ENCODE assay signal across 10 mouse cellular contexts in the genomic region with DNA sequence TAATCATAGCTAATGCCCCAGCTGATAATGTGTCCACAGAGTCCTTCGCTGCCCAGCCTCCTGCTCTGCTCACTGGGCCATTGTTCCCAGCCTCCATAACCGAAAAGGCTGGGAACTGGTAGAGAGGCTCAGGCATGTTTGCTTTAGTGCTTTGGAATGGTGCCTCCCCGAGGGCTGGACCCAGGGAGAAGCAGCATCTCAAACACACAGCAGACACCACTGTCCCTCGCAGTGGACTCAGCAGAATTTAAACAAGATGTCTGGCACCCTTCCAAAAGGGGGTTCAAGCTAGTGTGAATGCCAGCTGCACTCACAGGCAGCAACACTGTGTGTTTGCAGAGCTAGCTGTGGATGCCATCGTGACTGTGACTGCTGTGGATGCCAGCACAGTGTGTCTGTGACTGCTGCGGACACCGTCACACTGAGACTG.
DNase-seq lines count a peak whose midpoint lies in the region; ATAC-seq lines count a peak whose summit lies in the region.
"Had no signal": no experiment of that assay in that cellular context is flagged by ENCODE, and none has a peak within 500 bp of the region (broad histone marks: within the 10 kb centered on the region; RNA-seq: fewer than 3 reads in every experiment).

No protein-coding gene starts in this region.

- H3K4me3 ChIP-seq in lung, embryonic 16.5 days (ENCODE audit: low read length) = no peak overlapping the region
- no peak overlapping the region for H3K4me3 ChIP-seq in hindbrain, embryonic 16.5 days (ENCODE audit: low read length)
- H3K4me3 ChIP-seq in neural tube, embryonic 15.5 days (replicated peaks) = no peak overlapping the region
- H3K4me3 ChIP-seq: liver, embryonic 12.5 days had no signal

- peaks cover 5% of the 10 kb centered on the region for H3K27me3 ChIP-seq in lung, embryonic 16.5 days (ENCODE audit: control insufficient read depth, insufficient read depth, low read depth, low read length)
- no peaks in the 10 kb centered on the region for H3K27me3 ChIP-seq in hindbrain, embryonic 16.5 days (replicated peaks; ENCODE audit: control insufficient read depth, insufficient read depth, low read length)
- H3K27me3 ChIP-seq in neural tube, embryonic 15.5 days (replicated peaks) = no peaks in the 10 kb centered on the region
- H3K27me3 ChIP-seq: liver, embryonic 12.5 days had no signal

- whole genome bisulfite sequencing in lung, embryonic 16.5 days = 23% methylated on average over 7 of the region's 7 CpGs
- 26% methylated on average over 7 of the region's 7 CpGs for WGBS in hindbrain, embryonic 16.5 days
- 17% methylated on average over 7 of the region's 7 CpGs for WGBS in neural tube, embryonic 15.5 days

- H3K9me3 ChIP-seq in lung, embryonic 16.5 days (ENCODE audit: control insufficient read depth, low read length) = no peaks in the 10 kb centered on the region
- no peaks in the 10 kb centered on the region for H3K9me3 ChIP-seq in hindbrain, embryonic 16.5 days (ENCODE audit: control insufficient read depth, low read length)
- H3K9me3 ChIP-seq in neural tube, embryonic 15.5 days (replicated peaks) = no peaks in the 10 kb centered on the region
- H3K9me3 ChIP-seq: liver, embryonic 12.5 days had no signal

- no peaks in the 10 kb centered on the region for H3K36me3 ChIP-seq in lung, embryonic 16.5 days (ENCODE audit: control insufficient read depth, insufficient read depth, low read length)
- no peaks in the 10 kb centered on the region for H3K36me3 ChIP-seq in hindbrain, embryonic 16.5 days (ENCODE audit: control insufficient read depth, insufficient read depth, low read length)
- no peaks in the 10 kb centered on the region for H3K36me3 ChIP-seq in neural tube, embryonic 15.5 days
- H3K36me3 ChIP-seq: liver, embryonic 12.5 days had no signal

- no peak overlapping the region for H3K27ac ChIP-seq in lung, embryonic 16.5 days (ENCODE audit: low read length)
- peak overlapping the region; percentile 67 for H3K27ac ChIP-seq in hindbrain, embryonic 16.5 days (ENCODE audit: low read depth, low read length)
- peak overlapping the region; percentile 38 for H3K27ac ChIP-seq in neural tube, embryonic 15.5 days (replicated peaks)
- H3K27ac ChIP-seq: liver, embryonic 12.5 days had no signal

- H3K4me1 ChIP-seq in lung, embryonic 16.5 days (replicated peaks; ENCODE audit: control insufficient read depth, insufficient read depth, low read length) = peaks cover 11% of the 10 kb centered on the region
- H3K4me1 ChIP-seq in hindbrain, embryonic 16.5 days (ENCODE audit: control insufficient read depth, insufficient read depth, low read depth, low read length) = peaks cover 6% of the 10 kb centered on the region
- H3K4me1 ChIP-seq in neural tube, embryonic 15.5 days = peaks cover 14% of the 10 kb centered on the region
- H3K4me1 ChIP-seq: liver, embryonic 12.5 days had no signal

- H3K4me2 ChIP-seq in lung, embryonic 16.5 days (ENCODE audit: low read depth, low read length) = no peak overlapping the region
- H3K4me2 ChIP-seq in hindbrain, embryonic 16.5 days (ENCODE audit: low read length) = no peak overlapping the region
- no peak overlapping the region for H3K4me2 ChIP-seq in neural tube, embryonic 15.5 days
- H3K4me2 ChIP-seq: liver, embryonic 12.5 days had no signal

- H3K9ac ChIP-seq in lung, embryonic 16.5 days (ENCODE audit: low read length) = no peak overlapping the region
- H3K9ac ChIP-seq in hindbrain, embryonic 16.5 days (ENCODE audit: low read depth, low read length) = peak overlapping the region; percentile 14; the same call in 1 of the 2 replicates
- H3K9ac ChIP-seq in neural tube, embryonic 15.5 days (replicated peaks) = no peak overlapping the region
- H3K9ac ChIP-seq: liver, embryonic 12.5 days had no signal

- peak; percentile 77 for ATAC-seq in lung, embryonic 16.5 days (ENCODE audit: low read depth)
- ATAC-seq in hindbrain, embryonic 16.5 days = peak; percentile 92
- ATAC-seq in neural tube, embryonic 15.5 days (ENCODE audit: low FRiP score) = peak; percentile 74
- ATAC-seq: liver, embryonic 12.5 days had no signal

- peak; percentile 15 to 26 for DNase-seq in frontal cortex, postnatal 10 days (ENCODE audit: low spot score in 2 of 2)
- DNase-seq in frontal cortex, postnatal 14 days (ENCODE audit: low spot score in 2 of 2) = no peak
- no peak for DNase-seq in lung, postnatal 14 days
- no peak for DNase-seq in ovary, postnatal 10 days (ENCODE audit: low spot score)
- no peak for DNase-seq in thymus, adult 18-20 months
- DNase-seq: adrenal gland, adult 2 months had no signal

Comparison
In these comparisons a context has a peak if more than half of its experiments do, and no peak if none do; other contexts are left out.
1. DNase-seq: peak in frontal cortex, postnatal 10 days (2 of 2); none in frontal cortex, postnatal 14 days (0 of 2), lung, postnatal 14 days (single experiment), ovary, postnatal 10 days (single experiment) and thymus, adult 18-20 months (0 of 2).
2. Peak in every context shown above with its lines, with median percentiles within 50 percentile points of each other: ATAC-seq.